Mouse (Mus musculus): ENCODE data around the gene Gtpbp3. TPM values are rescaled to one million over a fixed set of nuclear protein-coding genes. Genes with fewer than 3 reads are reported as not detected.

The Gtpbp3 gene
- polyA plus RNA-seq, 1 experiment from 2014 or later: 6.8 TPM

- no peak for ATAC-seq (ENCODE audit: low read depth)
- Histone ChIP-seq H3K36me3 (ENCODE audit: control insufficient read depth, insufficient read depth, low read length) (peaks cover 13% of the 10 kb centered on the region), H3K4me1 (ENCODE audit: control insufficient read depth, insufficient read depth, low read length) (peaks cover 27% of the 10 kb centered on the region), H3K9ac (ENCODE audit: low read depth, low read length) (peak overlapping the region; percentile 72), H3K27ac (replicated peaks; ENCODE audit: low read depth, low read length) (no peak overlapping the region), H3K4me3 (ENCODE audit: low read depth, low read length) (peak overlapping the region; percentile 91), H3K9me3 (ENCODE audit: control insufficient read depth, low read length) (no peaks in the 10 kb centered on the region), H3K27me3 (replicated peaks; ENCODE audit: control insufficient read depth, insufficient read depth, low read length) (no peaks in the 10 kb centered on the region), H3K4me2 (ENCODE audit: low read depth, low read length) (peak overlapping the region; percentile 93)
- 79% methylated on average over 8 of the region's 8 CpGs for WGBS
- DNase-seq (ENCODE audit: low spot score): no peak
Observed at GRCm38 (mm10) chr8:71465733-71466132, 22.2 kb upstream of the Gtpbp3 start.

- peaks cover 12% of the 10 kb centered on the region for H3K36me3 ChIP-seq (ENCODE audit: control insufficient read depth, insufficient read depth, low read length)
- H3K27me3 ChIP-seq (replicated peaks; ENCODE audit: control insufficient read depth, insufficient read depth, low read length): no peaks in the 10 kb centered on the region
- ATAC-seq (ENCODE audit: low read depth): no peak
- 98% methylated on average over 5 of the region's 5 CpGs for WGBS
- no peak overlapping the region for H3K4me2 ChIP-seq (ENCODE audit: low read depth, low read length)
- DNase-seq (ENCODE audit: low spot score): no peak
- no peak overlapping the region for H3K27ac ChIP-seq (replicated peaks; ENCODE audit: low read depth, low read length)
- no peak overlapping the region for H3K4me3 ChIP-seq (ENCODE audit: low read depth, low read length)
- no peaks in the 10 kb centered on the region for H3K9me3 ChIP-seq (ENCODE audit: control insufficient read depth, low read length)
- peaks cover 27% of the 10 kb centered on the region for H3K4me1 ChIP-seq (ENCODE audit: control insufficient read depth, insufficient read depth, low read length)
- no peak overlapping the region for H3K9ac ChIP-seq (ENCODE audit: low read depth, low read length)
Observed at GRCm38 (mm10) chr8:71466198-71466597, 21.7 kb upstream of the Gtpbp3 start.

GRCm38 (mm10) chr8:71467201-71467600 lies 20.7 kb upstream of the Gtpbp3 start:
- peaks cover 26% of the 10 kb centered on the region for H3K4me1 ChIP-seq (ENCODE audit: control insufficient read depth, insufficient read depth, low read length)
- no peak overlapping the region for H3K27ac ChIP-seq (replicated peaks; ENCODE audit: low read depth, low read length)
- WGBS: 90% methylated on average over 2 of the region's 2 CpGs
- H3K27me3 ChIP-seq (replicated peaks; ENCODE audit: control insufficient read depth, insufficient read depth, low read length): no peaks in the 10 kb centered on the region
- no peak overlapping the region for H3K4me2 ChIP-seq (ENCODE audit: low read depth, low read length)
- no peak overlapping the region for H3K9ac ChIP-seq (ENCODE audit: low read depth, low read length)
- H3K36me3 ChIP-seq (ENCODE audit: control insufficient read depth, insufficient read depth, low read length): peaks cover 14% of the 10 kb centered on the region
- H3K9me3 ChIP-seq (ENCODE audit: control insufficient read depth, low read length): no peaks in the 10 kb centered on the region
- no peak for DNase-seq (ENCODE audit: low spot score)
- no peak for ATAC-seq (ENCODE audit: low read depth)
- no peak overlapping the region for H3K4me3 ChIP-seq (ENCODE audit: low read depth, low read length)

GRCm38 (mm10) chr8:71468001-71468400 lies 19.9 kb upstream of the Gtpbp3 start:
- DNase-seq (ENCODE audit: low spot score): no peak
- 81% methylated on average over 1 of the region's 1 CpGs for WGBS
- Histone ChIP-seq H3K36me3 (ENCODE audit: control insufficient read depth, insufficient read depth, low read length) (peaks cover 22% of the 10 kb centered on the region), H3K9me3 (ENCODE audit: control insufficient read depth, low read length) (no peaks in the 10 kb centered on the region), H3K27me3 (replicated peaks; ENCODE audit: control insufficient read depth, insufficient read depth, low read length) (no peaks in the 10 kb centered on the region), H3K4me1 (ENCODE audit: control insufficient read depth, insufficient read depth, low read length) (peaks cover 18% of the 10 kb centered on the region), H3K4me3 (ENCODE audit: low read depth, low read length) (no peak overlapping the region), H3K27ac (replicated peaks; ENCODE audit: low read depth, low read length) (no peak overlapping the region), H3K9ac (ENCODE audit: low read depth, low read length) (no peak overlapping the region), H3K4me2 (ENCODE audit: low read depth, low read length) (no peak overlapping the region)
- no peak for ATAC-seq (ENCODE audit: low read depth)

- H3K9ac ChIP-seq (ENCODE audit: low read depth, low read length): peak within 1 kb of the TSS; percentile 84
- peaks cover 14% of the 10 kb centered on the region for H3K4me1 ChIP-seq (ENCODE audit: control insufficient read depth, insufficient read depth, low read length)
- DNase-seq (ENCODE audit: low spot score): peak; percentile 100
- H3K27ac ChIP-seq (replicated peaks; ENCODE audit: low read depth, low read length): peak within 1 kb of the TSS; percentile 63
- H3K36me3 ChIP-seq (ENCODE audit: control insufficient read depth, insufficient read depth, low read length): peaks cover 31% of the 10 kb centered on the region
- H3K27me3 ChIP-seq (replicated peaks; ENCODE audit: control insufficient read depth, insufficient read depth, low read length): no peaks in the 10 kb centered on the region
- H3K9me3 ChIP-seq (ENCODE audit: control insufficient read depth, low read length): no peaks in the 10 kb centered on the region
- WGBS: under 1% methylated on average over 31 of the region's 52 CpGs
- peak; percentile 91 for ATAC-seq (ENCODE audit: low read depth)
- peak within 1 kb of the TSS; percentile 82 for H3K4me3 ChIP-seq (ENCODE audit: low read depth, low read length)
- H3K4me2 ChIP-seq (ENCODE audit: low read depth, low read length): peak within 1 kb of the TSS; percentile 96
Observed at GRCm38 (mm10) chr8:71468916-71469315, 19.0 kb upstream of the Gtpbp3 start, which contains the start of gene Dda1. Gene Dda1, plus strand, starts transcription at chr8:71469199.

GRCm38 (mm10) chr8:71469411-71469810 lies 18.5 kb upstream of the Gtpbp3 start:
- H3K9ac ChIP-seq (ENCODE audit: low read depth, low read length): peak overlapping the region; percentile 84
- peaks cover 36% of the 10 kb centered on the region for H3K36me3 ChIP-seq (ENCODE audit: control insufficient read depth, insufficient read depth, low read length)
- peak overlapping the region; percentile 63 for H3K27ac ChIP-seq (replicated peaks; ENCODE audit: low read depth, low read length)
- ATAC-seq (ENCODE audit: low read depth) (peak; percentile 14; the same call in 1 of the 2 replicates), DNase-seq (ENCODE audit: low spot score) (peak; percentile 71)
- H3K9me3 ChIP-seq (ENCODE audit: control insufficient read depth, low read length): no peaks in the 10 kb centered on the region
- no peaks in the 10 kb centered on the region for H3K27me3 ChIP-seq (replicated peaks; ENCODE audit: control insufficient read depth, insufficient read depth, low read length)
- 1% methylated on average over 12 of the region's 24 CpGs for WGBS
- peak overlapping the region; percentile 96 for H3K4me2 ChIP-seq (ENCODE audit: low read depth, low read length)
- H3K4me1 ChIP-seq (ENCODE audit: control insufficient read depth, insufficient read depth, low read length): peaks cover 11% of the 10 kb centered on the region
- peak overlapping the region; percentile 82 for H3K4me3 ChIP-seq (ENCODE audit: low read depth, low read length)

GRCm38 (mm10) chr8:71470146-71470912 lies 17.6 kb upstream of the Gtpbp3 start:
- peak overlapping the region; percentile 82 for H3K4me3 ChIP-seq (ENCODE audit: low read depth, low read length)
- no peaks in the 10 kb centered on the region for H3K27me3 ChIP-seq (replicated peaks; ENCODE audit: control insufficient read depth, insufficient read depth, low read length)
- H3K9me3 ChIP-seq (ENCODE audit: control insufficient read depth, low read length): no peaks in the 10 kb centered on the region
- peaks cover 11% of the 10 kb centered on the region for H3K4me1 ChIP-seq (ENCODE audit: control insufficient read depth, insufficient read depth, low read length)
- no peak for ATAC-seq (ENCODE audit: low read depth)
- H3K9ac ChIP-seq (ENCODE audit: low read depth, low read length): peak overlapping the region; percentile 84
- WGBS: 76% methylated on average over 3 of the region's 3 CpGs
- H3K4me2 ChIP-seq (ENCODE audit: low read depth, low read length): peak overlapping the region; percentile 96
- no peak overlapping the region for H3K27ac ChIP-seq (replicated peaks; ENCODE audit: low read depth, low read length)
- DNase-seq (ENCODE audit: low spot score): no peak
- H3K36me3 ChIP-seq (ENCODE audit: control insufficient read depth, insufficient read depth, low read length): peaks cover 45% of the 10 kb centered on the region

GRCm38 (mm10) chr8:71470913-71471255 lies 17.0 kb upstream of the Gtpbp3 start:
- no peaks in the 10 kb centered on the region for H3K27me3 ChIP-seq (replicated peaks; ENCODE audit: control insufficient read depth, insufficient read depth, low read length)
- H3K36me3 ChIP-seq (ENCODE audit: control insufficient read depth, insufficient read depth, low read length): peaks cover 48% of the 10 kb centered on the region
- no peak overlapping the region for H3K4me3 ChIP-seq (ENCODE audit: low read depth, low read length)
- DNase-seq (ENCODE audit: low spot score): no peak
- 62% methylated on average over 5 of the region's 5 CpGs for WGBS
- no peaks in the 10 kb centered on the region for H3K9me3 ChIP-seq (ENCODE audit: control insufficient read depth, low read length)
- no peak overlapping the region for H3K27ac ChIP-seq (replicated peaks; ENCODE audit: low read depth, low read length)
- H3K9ac ChIP-seq (ENCODE audit: low read depth, low read length): no peak overlapping the region
- ATAC-seq (ENCODE audit: low read depth): no peak
- H3K4me2 ChIP-seq (ENCODE audit: low read depth, low read length): no peak overlapping the region
- peaks cover 7% of the 10 kb centered on the region for H3K4me1 ChIP-seq (ENCODE audit: control insufficient read depth, insufficient read depth, low read length)

GRCm38 (mm10) chr8:71471861-71472260 lies 16.0 kb upstream of the Gtpbp3 start:
- Histone ChIP-seq H3K36me3 (ENCODE audit: control insufficient read depth, insufficient read depth, low read length) (peaks cover 48% of the 10 kb centered on the region), H3K27me3 (replicated peaks; ENCODE audit: control insufficient read depth, insufficient read depth, low read length) (no peaks in the 10 kb centered on the region), H3K4me3 (ENCODE audit: low read depth, low read length) (no peak overlapping the region), H3K9ac (ENCODE audit: low read depth, low read length) (no peak overlapping the region), H3K4me1 (ENCODE audit: control insufficient read depth, insufficient read depth, low read length) (peaks cover 7% of the 10 kb centered on the region), H3K4me2 (ENCODE audit: low read depth, low read length) (no peak overlapping the region), H3K27ac (replicated peaks; ENCODE audit: low read depth, low read length) (no peak overlapping the region), H3K9me3 (ENCODE audit: control insufficient read depth, low read length) (no peaks in the 10 kb centered on the region)
- DNase-seq (ENCODE audit: low spot score): no peak
- ATAC-seq (ENCODE audit: low read depth): no peak
- 94% methylated on average over 17 of the region's 17 CpGs for WGBS
